Mouse (Mus musculus): ENCODE measurements around the gene Tmem186. TPM values are rescaled to one million over a fixed set of nuclear protein-coding genes. Genes with fewer than 3 reads are reported as not detected.
A peak's percentile ranks its signal among the peaks of the same experiment; 100 is the strongest.

The Tmem186 gene
- polyA plus RNA-seq, 1 experiment from 2014 or later, result 20.0 TPM

- H3K4me1 ChIP-seq, result no peaks in the 10 kb centered on the region
- no peak overlapping the region for H3K4me3 ChIP-seq (replicated peaks)
- H3K4me2 ChIP-seq, result no peak overlapping the region
- peaks cover 23% of the 10 kb centered on the region for H3K36me3 ChIP-seq
- H3K27ac ChIP-seq (replicated peaks), result no peak overlapping the region
- H3K9ac ChIP-seq (replicated peaks), result no peak overlapping the region
- H3K27me3 ChIP-seq (replicated peaks), result no peaks in the 10 kb centered on the region
- ATAC-seq (ENCODE audit: low FRiP score), result no peak
- H3K9me3 ChIP-seq (replicated peaks), result no peaks in the 10 kb centered on the region
- WGBS, result 92% methylated on average over 5 of the region's 5 CpGs
Observed at GRCm38 (mm10) chr16:8597516-8597915, 40.0 kb downstream of the Tmem186 start.

DNA sequence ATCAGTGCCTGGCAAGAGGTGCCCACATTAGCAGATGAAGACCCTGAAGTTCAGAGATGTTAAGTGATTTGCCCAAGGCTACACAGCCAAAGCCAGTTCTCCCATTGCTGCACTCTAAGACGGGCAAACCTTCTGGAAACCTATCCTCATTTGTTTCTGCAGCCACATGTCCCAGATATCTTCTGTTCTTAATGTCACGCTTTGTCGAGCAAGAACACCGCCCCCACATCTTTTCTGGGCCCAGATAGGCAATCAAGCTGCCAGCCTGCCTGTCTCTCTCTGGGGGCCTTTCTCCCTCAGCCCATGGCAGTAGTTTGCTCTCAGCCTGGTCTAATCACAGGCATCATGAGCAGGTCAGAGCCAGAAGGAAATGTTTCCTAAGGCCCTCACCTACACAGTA, 41.2 kb downstream of the Tmem186 start:
- no peak for ATAC-seq (ENCODE audit: low FRiP score)
- Histone ChIP-seq H3K4me3 (replicated peaks) (no peak overlapping the region), H3K9me3 (replicated peaks) (no peaks in the 10 kb centered on the region), H3K27me3 (replicated peaks) (no peaks in the 10 kb centered on the region), H3K4me2 (no peak overlapping the region), H3K36me3 (peaks cover 12% of the 10 kb centered on the region), H3K9ac (replicated peaks) (no peak overlapping the region), H3K27ac (replicated peaks) (no peak overlapping the region), H3K4me1 (no peaks in the 10 kb centered on the region)
- 67% methylated on average over 4 of the region's 4 CpGs for WGBS

DNA sequence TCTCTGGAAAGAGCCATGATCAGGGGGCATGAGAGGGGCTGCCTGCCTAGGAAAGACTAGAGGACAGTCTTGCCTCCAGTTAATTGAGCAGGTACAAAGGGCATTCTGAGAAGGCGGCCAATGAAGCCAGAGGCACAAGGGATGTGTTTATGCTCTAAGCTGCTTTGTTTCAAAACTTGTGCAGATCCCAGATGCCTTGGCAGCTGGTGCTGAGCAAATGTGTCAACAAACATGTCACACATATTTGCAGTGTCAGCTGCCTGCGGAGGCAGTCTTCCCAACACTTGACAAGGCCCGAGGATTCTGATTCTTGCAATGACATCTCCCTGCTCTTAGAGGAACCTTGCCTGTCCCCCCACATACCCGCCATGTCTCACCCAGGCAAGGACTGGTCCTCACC, 42.1 kb downstream of the Tmem186 start:
- Histone ChIP-seq H3K4me3 (replicated peaks) (no peak overlapping the region), H3K27ac (replicated peaks) (no peak overlapping the region), H3K9me3 (replicated peaks) (no peaks in the 10 kb centered on the region), H3K36me3 (peaks cover 6% of the 10 kb centered on the region), H3K27me3 (replicated peaks) (no peaks in the 10 kb centered on the region), H3K4me2 (no peak overlapping the region), H3K4me1 (no peaks in the 10 kb centered on the region), H3K9ac (replicated peaks) (no peak overlapping the region)
- ATAC-seq (ENCODE audit: low FRiP score), result no peak
- 73% methylated on average over 4 of the region's 4 CpGs for WGBS

GRCm38 (mm10) chr16:8585056-8585455, 52.5 kb downstream of the Tmem186 start:
- Histone ChIP-seq H3K4me1 (no peaks in the 10 kb centered on the region), H3K9me3 (replicated peaks) (no peaks in the 10 kb centered on the region; the same call in 1 of the 2 replicates), H3K4me2 (no peak overlapping the region), H3K4me3 (replicated peaks) (no peak overlapping the region), H3K27me3 (replicated peaks) (no peaks in the 10 kb centered on the region), H3K9ac (replicated peaks) (no peak overlapping the region), H3K36me3 (peaks cover 80% of the 10 kb centered on the region), H3K27ac (replicated peaks) (no peak overlapping the region)
- WGBS, result 81% methylated on average over 5 of the region's 5 CpGs
- ATAC-seq (ENCODE audit: low FRiP score), result no peak

DNA sequence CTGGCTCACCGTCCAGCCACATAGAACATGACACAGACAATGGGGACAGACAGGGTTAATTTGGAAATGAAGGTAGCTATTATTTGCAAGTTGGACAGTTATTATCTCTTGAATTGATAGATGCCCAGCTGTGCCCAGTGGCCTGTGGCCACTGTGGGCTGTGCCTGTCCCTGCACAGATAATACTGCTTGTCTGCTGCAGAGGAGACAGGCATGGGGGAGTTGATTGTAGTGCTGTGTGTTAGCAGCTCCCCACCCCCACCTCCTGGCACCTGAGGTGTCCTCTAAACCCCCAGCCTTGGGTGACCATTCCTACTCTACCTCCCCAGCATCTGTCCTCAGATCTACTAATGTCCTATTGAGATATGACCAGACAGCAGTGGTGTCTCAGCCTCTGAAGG, 53.3 kb downstream of the Tmem186 start:
- Histone ChIP-seq H3K9ac (replicated peaks) (no peak overlapping the region), H3K4me2 (no peak overlapping the region), H3K4me3 (replicated peaks) (no peak overlapping the region), H3K9me3 (replicated peaks) (no peaks in the 10 kb centered on the region; the same call in 1 of the 2 replicates), H3K27me3 (replicated peaks) (no peaks in the 10 kb centered on the region), H3K4me1 (no peaks in the 10 kb centered on the region), H3K27ac (replicated peaks) (peak overlapping the region; percentile 28; the same call in 1 of the 2 replicates), H3K36me3 (peaks cover 74% of the 10 kb centered on the region)
- 41% methylated on average over 1 of the region's 1 CpGs for WGBS
- no peak for ATAC-seq (ENCODE audit: low FRiP score)

Small RNAs within 50 kb of the gene (microRNA-seq; reads per million reads assigned to microRNA genes)
- not detected for gene Gm22137

Other genes starting within 250 kb of the Tmem186 start
- 1.3 and 1.5 TPM in 2 replicates for gene Tmem114, start 212.6 kb downstream of the Tmem186 start, polyA plus RNA-seq (2015; fragmentation: Nextera tagmentation; extraction: Ambion mirVana)
- 45.7 and 54.2 TPM in 2 replicates for gene Mettl22, start 166.9 kb downstream of the Tmem186 start, polyA plus RNA-seq (2015; fragmentation: Nextera tagmentation; extraction: Ambion mirVana)
- 111 TPM in 2 replicates for gene Abat, start 124.3 kb downstream of the Tmem186 start, polyA plus RNA-seq (2015; fragmentation: Nextera tagmentation; extraction: Ambion mirVana)
- gene Pmm2, start within 50 bp of the Tmem186 start, polyA plus RNA-seq (2015; fragmentation: Nextera tagmentation; extraction: Ambion mirVana), result 38.2 and 44.6 TPM in 2 replicates
- gene Carhsp1, start 34.4 kb upstream of the Tmem186 start, polyA plus RNA-seq (2015; fragmentation: Nextera tagmentation; extraction: Ambion mirVana), result 141 and 152 TPM in 2 replicates
- gene Gm5767, start 43.1 kb upstream of the Tmem186 start, polyA plus RNA-seq (2015; fragmentation: Nextera tagmentation; extraction: Ambion mirVana), result not detected in 2 replicates
- 27.8 TPM in 2 replicates for gene Usp7, start 154.6 kb upstream of the Tmem186 start, polyA plus RNA-seq (2015; fragmentation: Nextera tagmentation; extraction: Ambion mirVana)
- 23.4 and 25.3 TPM in 2 replicates for gene 1810013L24Rik, start 192.4 kb upstream of the Tmem186 start, polyA plus RNA-seq (2015; fragmentation: Nextera tagmentation; extraction: Ambion mirVana)

Measured in neural tube, embryonic 15.5 days (tissue).